Mouse (Mus musculus): Measurements from ENCODE around the gene Map3k15. TPM values are rescaled to one million over a fixed set of nuclear protein-coding genes. Genes with fewer than 3 reads are reported as not detected.

Map3k15 gene
- polyA plus RNA-seq, 1 experiment: 0.84 TPM

GRCm38 (mm10) chrX:160053306-160053705 lies 65.1 kb downstream of the Map3k15 start:
- Histone ChIP-seq H3K4me3 (ENCODE audit: control insufficient read depth, low read depth, low read length) (no peak overlapping the region), H3K27me3 (ENCODE audit: control insufficient read depth, insufficient read depth, low read length) (no peaks in the 10 kb centered on the region)

GRCm38 (mm10) chrX:160054643-160055042 lies 66.4 kb downstream of the Map3k15 start:
- TF ChIP-seq POLR2A (IDR thresholded peaks at IDR 0.05; ENCODE audit: control insufficient read depth, low read depth, low read length): no peak
- TF ChIP-seq CTCF (IDR thresholded peaks at IDR 0.05; ENCODE audit: control insufficient read depth, insufficient read depth, insufficient replicate concordance, low read depth, low read length): no peak
- no peaks in the 10 kb centered on the region for H3K27me3 ChIP-seq (ENCODE audit: control insufficient read depth, insufficient read depth, low read length)

More at GRCm38 (mm10) chrX:160053306-160053705, 65.1 kb downstream of the Map3k15 start:
- Histone ChIP-seq H3K36me3 (ENCODE audit: control insufficient read depth, insufficient read depth, low read length) (no peaks in the 10 kb centered on the region), H3K4me1 (ENCODE audit: control insufficient read depth, insufficient read depth, low read length) (no peaks in the 10 kb centered on the region), H3K27ac (ENCODE audit: control insufficient read depth, insufficient read depth, low read depth, low read length) (no peak overlapping the region)
- TF ChIP-seq CTCF (IDR thresholded peaks at IDR 0.05; ENCODE audit: control insufficient read depth, insufficient read depth, insufficient replicate concordance, low read depth, low read length): no peak
- no peak for TF ChIP-seq POLR2A (IDR thresholded peaks at IDR 0.05; ENCODE audit: control insufficient read depth, low read depth, low read length)

GRCm38 (mm10) chrX:160091973-160092372 lies 103.7 kb downstream of the Map3k15 start:
- TF ChIP-seq POLR2A (IDR thresholded peaks at IDR 0.05; ENCODE audit: control insufficient read depth, low read depth, low read length): no peak
- no peak for TF ChIP-seq CTCF (IDR thresholded peaks at IDR 0.05; ENCODE audit: control insufficient read depth, insufficient read depth, insufficient replicate concordance, low read depth, low read length)
- Histone ChIP-seq H3K27me3 (ENCODE audit: control insufficient read depth, insufficient read depth, low read length) (no peaks in the 10 kb centered on the region), H3K4me1 (ENCODE audit: control insufficient read depth, insufficient read depth, low read length) (no peaks in the 10 kb centered on the region), H3K27ac (ENCODE audit: control insufficient read depth, insufficient read depth, low read depth, low read length) (no peak overlapping the region), H3K36me3 (ENCODE audit: control insufficient read depth, insufficient read depth, low read length) (no peaks in the 10 kb centered on the region), H3K4me3 (ENCODE audit: control insufficient read depth, low read depth, low read length) (no peak overlapping the region)

More at GRCm38 (mm10) chrX:160054643-160055042, 66.4 kb downstream of the Map3k15 start:
- no peaks in the 10 kb centered on the region for H3K36me3 ChIP-seq (ENCODE audit: control insufficient read depth, insufficient read depth, low read length)
- H3K4me1 ChIP-seq (ENCODE audit: control insufficient read depth, insufficient read depth, low read length): no peaks in the 10 kb centered on the region
- no peak overlapping the region for H3K4me3 ChIP-seq (ENCODE audit: control insufficient read depth, low read depth, low read length)
- H3K27ac ChIP-seq (ENCODE audit: control insufficient read depth, insufficient read depth, low read depth, low read length): no peak overlapping the region

GRCm38 (mm10) chrX:160107817-160108216 lies 119.6 kb downstream of the Map3k15 start:
- Histone ChIP-seq H3K36me3 (ENCODE audit: control insufficient read depth, insufficient read depth, low read length) (no peaks in the 10 kb centered on the region), H3K27ac (ENCODE audit: control insufficient read depth, insufficient read depth, low read depth, low read length) (no peak overlapping the region), H3K4me1 (ENCODE audit: control insufficient read depth, insufficient read depth, low read length) (no peaks in the 10 kb centered on the region), H3K4me3 (ENCODE audit: control insufficient read depth, low read depth, low read length) (no peak overlapping the region), H3K27me3 (ENCODE audit: control insufficient read depth, insufficient read depth, low read length) (no peaks in the 10 kb centered on the region)
- no peak for TF ChIP-seq POLR2A (IDR thresholded peaks at IDR 0.05; ENCODE audit: control insufficient read depth, low read depth, low read length)
- no peak for TF ChIP-seq CTCF (IDR thresholded peaks at IDR 0.05; ENCODE audit: control insufficient read depth, insufficient read depth, insufficient replicate concordance, low read depth, low read length)

- Histone ChIP-seq H3K27ac (ENCODE audit: control insufficient read depth, insufficient read depth, low read depth, low read length) (no peak overlapping the region), H3K36me3 (ENCODE audit: control insufficient read depth, insufficient read depth, low read length) (no peaks in the 10 kb centered on the region), H3K4me3 (ENCODE audit: control insufficient read depth, low read depth, low read length) (no peak overlapping the region), H3K27me3 (ENCODE audit: control insufficient read depth, insufficient read depth, low read length) (no peaks in the 10 kb centered on the region), H3K4me1 (ENCODE audit: control insufficient read depth, insufficient read depth, low read length) (no peaks in the 10 kb centered on the region)
- TF ChIP-seq POLR2A (IDR thresholded peaks at IDR 0.05; ENCODE audit: control insufficient read depth, low read depth, low read length) (no peak), CTCF (IDR thresholded peaks at IDR 0.05; ENCODE audit: control insufficient read depth, insufficient read depth, insufficient replicate concordance, low read depth, low read length) (no peak)
These were observed 125.5 kb downstream of the Map3k15 start for GRCm38 (mm10) chrX:160113777-160114176.

GRCm38 (mm10) chrX:160116074-160116473 lies 127.8 kb downstream of the Map3k15 start:
- Histone ChIP-seq H3K4me1 (ENCODE audit: control insufficient read depth, insufficient read depth, low read length) (no peaks in the 10 kb centered on the region), H3K36me3 (ENCODE audit: control insufficient read depth, insufficient read depth, low read length) (no peaks in the 10 kb centered on the region), H3K27ac (ENCODE audit: control insufficient read depth, insufficient read depth, low read depth, low read length) (no peak overlapping the region), H3K4me3 (ENCODE audit: control insufficient read depth, low read depth, low read length) (no peak overlapping the region), H3K27me3 (ENCODE audit: control insufficient read depth, insufficient read depth, low read length) (no peaks in the 10 kb centered on the region)
- TF ChIP-seq POLR2A (IDR thresholded peaks at IDR 0.05; ENCODE audit: control insufficient read depth, low read depth, low read length): no peak
- TF ChIP-seq CTCF (IDR thresholded peaks at IDR 0.05; ENCODE audit: control insufficient read depth, insufficient read depth, insufficient replicate concordance, low read depth, low read length): no peak

- Histone ChIP-seq H3K4me3 (ENCODE audit: control insufficient read depth, low read depth, low read length) (no peak overlapping the region), H3K27ac (ENCODE audit: control insufficient read depth, insufficient read depth, low read depth, low read length) (no peak overlapping the region), H3K27me3 (ENCODE audit: control insufficient read depth, insufficient read depth, low read length) (no peaks in the 10 kb centered on the region), H3K36me3 (ENCODE audit: control insufficient read depth, insufficient read depth, low read length) (no peaks in the 10 kb centered on the region), H3K4me1 (ENCODE audit: control insufficient read depth, insufficient read depth, low read length) (no peaks in the 10 kb centered on the region)
- peak; percentile 33; the same call in 1 of the 2 replicates for TF ChIP-seq CTCF (IDR thresholded peaks at IDR 0.05; ENCODE audit: control insufficient read depth, insufficient read depth, insufficient replicate concordance, low read depth, low read length)
- TF ChIP-seq POLR2A (IDR thresholded peaks at IDR 0.05; ENCODE audit: control insufficient read depth, low read depth, low read length): no peak
These were observed 128.4 kb downstream of the Map3k15 start for GRCm38 (mm10) chrX:160116658-160117057.
